ENCODE assay signal across 10 mouse cellular contexts in genomic region chr12:56258401-56259050, GRCm38 (mm10).
DNase-seq lines count a peak whose midpoint lies in the region; ATAC-seq lines count a peak whose summit lies in the region.
"Had no signal": no experiment of that assay in that cellular context is flagged by ENCODE, and none has a peak within 500 bp of the region (broad histone marks: within the 10 kb centered on the region; RNA-seq: fewer than 3 reads in every experiment).

No protein-coding gene starts in this region.

- DNase-seq in embryo, embryonic 10 days (ENCODE audit: low spot score), result peak; percentile 78
- peak; percentile 20 for DNase-seq in forebrain, embryonic 10.5 days (ENCODE audit: extremely low spot score, low spot score)
- DNase-seq in midbrain, embryonic 14.5 days, result peak; percentile 80
- DNase-seq in urinary bladder, adult 18-20 months (ENCODE audit: low spot score in 2 of 2), result no peak
- DNase-seq: kidney, adult 11 months; liver, embryonic 13.5 days; right cerebral cortex, adult 18-20 months had no signal

- H3K4me1 ChIP-seq in forebrain, embryonic 10.5 days, result peaks cover 20% of the 10 kb centered on the region
- no peaks in the 10 kb centered on the region for H3K4me1 ChIP-seq in hindbrain, embryonic 16.5 days (ENCODE audit: control insufficient read depth, insufficient read depth, low read depth, low read length)
- H3K4me1 ChIP-seq in midbrain, embryonic 14.5 days (ENCODE audit: control insufficient read depth, insufficient read depth, low read length), result peaks cover 15% of the 10 kb centered on the region
- H3K4me1 ChIP-seq: liver, embryonic 13.5 days had no signal

- H3K4me2 ChIP-seq in hindbrain, embryonic 16.5 days (ENCODE audit: low read length), result no peak overlapping the region
- peak overlapping the region; percentile 27; the same call in 1 of the 2 replicates for H3K4me2 ChIP-seq in midbrain, embryonic 14.5 days (ENCODE audit: low read length)
- H3K4me2 ChIP-seq: liver, embryonic 13.5 days had no signal

- peak; percentile 80 for ATAC-seq in hindbrain, embryonic 16.5 days
- ATAC-seq in midbrain, embryonic 14.5 days (ENCODE audit: low FRiP score, low TSS enrichment), result peak; percentile 63; the same call in 1 of the 2 replicates
- ATAC-seq in erythroid progenitor cell, adult 5-6 weeks (replicated peaks; ENCODE audit: low FRiP score, poor library complexity, severe bottlenecking), result no peak
- no peak for ATAC-seq in megakaryocyte-erythroid progenitor cell, adult 5-6 weeks (replicated peaks; ENCODE audit: low FRiP score, low TSS enrichment, poor library complexity, severe bottlenecking)

- peaks cover 21% of the 10 kb centered on the region; the same call in 1 of the 2 replicates for H3K27me3 ChIP-seq in forebrain, embryonic 10.5 days (ENCODE audit: poor library complexity, severe bottlenecking)
- H3K27me3 ChIP-seq in hindbrain, embryonic 16.5 days (replicated peaks; ENCODE audit: control insufficient read depth, insufficient read depth, low read length), result no peaks in the 10 kb centered on the region
- H3K27me3 ChIP-seq in midbrain, embryonic 14.5 days (ENCODE audit: control insufficient read depth, insufficient read depth, low read length), result no peaks in the 10 kb centered on the region
- H3K27me3 ChIP-seq: liver, embryonic 13.5 days had no signal

- no peaks in the 10 kb centered on the region for H3K9me3 ChIP-seq in forebrain, embryonic 10.5 days
- no peaks in the 10 kb centered on the region for H3K9me3 ChIP-seq in hindbrain, embryonic 16.5 days (ENCODE audit: control insufficient read depth, low read length)
- H3K9me3 ChIP-seq in midbrain, embryonic 14.5 days (ENCODE audit: control insufficient read depth, low read length), result no peaks in the 10 kb centered on the region
- H3K9me3 ChIP-seq: liver, embryonic 13.5 days had no signal

- no peak overlapping the region for H3K4me3 ChIP-seq in forebrain, embryonic 10.5 days
- H3K4me3 ChIP-seq in hindbrain, embryonic 16.5 days (ENCODE audit: low read length), result no peak overlapping the region
- no peak overlapping the region for H3K4me3 ChIP-seq in midbrain, embryonic 14.5 days (replicated peaks; ENCODE audit: low read depth, low read length)
- H3K4me3 ChIP-seq: liver, embryonic 13.5 days had no signal

- no peaks in the 10 kb centered on the region for H3K36me3 ChIP-seq in forebrain, embryonic 10.5 days (replicated peaks)
- H3K36me3 ChIP-seq in hindbrain, embryonic 16.5 days (ENCODE audit: control insufficient read depth, insufficient read depth, low read length), result no peaks in the 10 kb centered on the region
- no peaks in the 10 kb centered on the region for H3K36me3 ChIP-seq in midbrain, embryonic 14.5 days (ENCODE audit: control insufficient read depth, insufficient read depth, low read length)
- H3K36me3 ChIP-seq: liver, embryonic 13.5 days had no signal

- WGBS in forebrain, embryonic 10.5 days, result 50% methylated on average over 14 of the region's 14 CpGs
- 37% methylated on average over 14 of the region's 14 CpGs for WGBS in hindbrain, embryonic 16.5 days
- WGBS in midbrain, embryonic 14.5 days, result 29% methylated on average over 14 of the region's 14 CpGs

- H3K9ac ChIP-seq in hindbrain, embryonic 16.5 days (ENCODE audit: low read depth, low read length), result no peak overlapping the region
- no peak overlapping the region for H3K9ac ChIP-seq in midbrain, embryonic 14.5 days (replicated peaks; ENCODE audit: low read length)
- H3K9ac ChIP-seq: liver, embryonic 13.5 days had no signal

- no peak overlapping the region for H3K27ac ChIP-seq in forebrain, embryonic 10.5 days
- no peak overlapping the region for H3K27ac ChIP-seq in hindbrain, embryonic 16.5 days (ENCODE audit: low read depth, low read length)
- peak overlapping the region; percentile 70 for H3K27ac ChIP-seq in midbrain, embryonic 14.5 days (replicated peaks; ENCODE audit: low read depth, low read length)
- H3K27ac ChIP-seq: liver, embryonic 13.5 days had no signal

Comparison
In these comparisons a context has a peak if more than half of its experiments do, and no peak if none do; other contexts are left out.
1. DNase-seq: peak in embryo, embryonic 10 days (single experiment), forebrain, embryonic 10.5 days (single experiment) and midbrain, embryonic 14.5 days (single experiment); none in urinary bladder, adult 18-20 months (0 of 2).
2. ATAC-seq: peak in hindbrain, embryonic 16.5 days (single experiment) and midbrain, embryonic 14.5 days (single experiment); none in erythroid progenitor cell, adult 5-6 weeks (single experiment) and megakaryocyte-erythroid progenitor cell, adult 5-6 weeks (single experiment).